ENCODE assay signal across 8 mouse cellular contexts in genomic region chr17:5150660-5151063, GRCm38 (mm10).
DNase-seq lines count a peak whose midpoint lies in the region; ATAC-seq lines count a peak whose summit lies in the region.

No protein-coding gene starts in this region.

- 0 out of 2 replicates have a peak overlapping the region, but pooled peaks have one; percentile 25 for H3K27ac ChIP-seq in hindbrain, embryonic 15.5 days (replicated peaks)
- H3K27ac ChIP-seq in hindbrain, embryonic 10.5 days: no peak overlapping the region
- peak overlapping the region; percentile 56; the same call in 1 of the 2 replicates for H3K27ac ChIP-seq in liver, embryonic 15.5 days (replicated peaks)

- no peaks in the 10 kb centered on the region for H3K36me3 ChIP-seq in hindbrain, embryonic 15.5 days
- H3K36me3 ChIP-seq in hindbrain, embryonic 10.5 days: no peaks in the 10 kb centered on the region; the same call in 1 of the 2 replicates
- H3K36me3 ChIP-seq in liver, embryonic 15.5 days (replicated peaks): no peaks in the 10 kb centered on the region

- WGBS in hindbrain, embryonic 15.5 days: 63% methylated on average over 7 of the region's 7 CpGs
- 71% methylated on average over 7 of the region's 7 CpGs for WGBS in hindbrain, embryonic 10.5 days
- 49% methylated on average over 7 of the region's 7 CpGs for WGBS in liver, embryonic 15.5 days (ENCODE audit: insufficient replicate concordance)

- no peak for ATAC-seq in hindbrain, embryonic 15.5 days (ENCODE audit: low FRiP score, low read depth)
- peak; percentile 92 for ATAC-seq in liver, embryonic 15.5 days (ENCODE audit: insufficient read depth)

- H3K9ac ChIP-seq in hindbrain, embryonic 15.5 days: no peak overlapping the region
- H3K9ac ChIP-seq in liver, embryonic 15.5 days: no peak overlapping the region

- no peak overlapping the region for H3K4me2 ChIP-seq in hindbrain, embryonic 15.5 days
- no peak overlapping the region for H3K4me2 ChIP-seq in liver, embryonic 15.5 days

- no peak for DNase-seq in hindbrain, embryonic 10.5 days (ENCODE audit: low spot score)
- peak; percentile 68 for DNase-seq in adipocyte (ENCODE audit: low spot score)
- peak; percentile 59 to 71 for DNase-seq in heart, adult 18-20 months
- no peak for DNase-seq in left cerebral cortex, adult 11 months (ENCODE audit: low spot score)
- DNase-seq in cerebellum, adult 9-11 months: no peak
- no peak for DNase-seq in spleen, postnatal 10 days (ENCODE audit: low spot score in 2 of 2)

- H3K4me3 ChIP-seq in hindbrain, embryonic 15.5 days: no peak overlapping the region
- H3K4me3 ChIP-seq in hindbrain, embryonic 10.5 days: no peak overlapping the region
- no peak overlapping the region for H3K4me3 ChIP-seq in liver, embryonic 15.5 days (replicated peaks)

- H3K9me3 ChIP-seq in hindbrain, embryonic 15.5 days: no peaks in the 10 kb centered on the region
- no peaks in the 10 kb centered on the region for H3K9me3 ChIP-seq in hindbrain, embryonic 10.5 days
- H3K9me3 ChIP-seq in liver, embryonic 15.5 days (replicated peaks): no peaks in the 10 kb centered on the region

- H3K27me3 ChIP-seq in hindbrain, embryonic 15.5 days: no peaks in the 10 kb centered on the region
- no peaks in the 10 kb centered on the region for H3K27me3 ChIP-seq in hindbrain, embryonic 10.5 days (ENCODE audit: insufficient read depth, poor library complexity, severe bottlenecking)
- no peaks in the 10 kb centered on the region for H3K27me3 ChIP-seq in liver, embryonic 15.5 days

- peaks cover 31% of the 10 kb centered on the region for H3K4me1 ChIP-seq in hindbrain, embryonic 15.5 days (replicated peaks)
- peaks cover 16% of the 10 kb centered on the region; the same call in 1 of the 2 replicates for H3K4me1 ChIP-seq in hindbrain, embryonic 10.5 days (replicated peaks)
- peaks cover 10% of the 10 kb centered on the region for H3K4me1 ChIP-seq in liver, embryonic 15.5 days (replicated peaks)

Comparison
In these comparisons a context has a peak if more than half of its experiments do, and no peak if none do; other contexts are left out.
1. DNase-seq: peak in adipocyte (single experiment) and heart, adult 18-20 months (2 of 2); none in hindbrain, embryonic 10.5 days (single experiment), left cerebral cortex, adult 11 months (single experiment), cerebellum, adult 9-11 months (single experiment) and spleen, postnatal 10 days (0 of 2).